Mouse (Mus musculus): ENCODE measurements at regions not wholly inside any gene's neighbourhood (a gene's known extent, or its start where the extent isn't known, plus 50 kb on each side); places are given as distances from the start of the nearest gene placed in this dataset.

- DNase-seq (ENCODE audit: extremely low spot score in 1 of 2, low spot score in 1 of 2) = peak; percentile 40
These were observed 123.9 kb downstream of the Tmem161b start for GRCm38 (mm10) chr13:84345791-84346511.

GRCm38 (mm10) chr13:84346569-84346968, 124.5 kb downstream of the Tmem161b start:
- DNase-seq (ENCODE audit: extremely low spot score in 1 of 2, low spot score in 1 of 2) = no peak

- peak; percentile 48 to 53 for DNase-seq (ENCODE audit: extremely low spot score in 1 of 2, low spot score in 1 of 2)
These were observed 125.3 kb downstream of the Tmem161b start for GRCm38 (mm10) chr13:84347181-84347913.

- peak; percentile 92 to 98 for DNase-seq (ENCODE audit: extremely low spot score in 1 of 2, low spot score in 1 of 2)
These were observed 126.0 kb downstream of the Tmem161b start for GRCm38 (mm10) chr13:84347914-84348700.

GRCm38 (mm10) chr13:84348701-84348975, 126.5 kb downstream of the Tmem161b start:
- DNase-seq (ENCODE audit: extremely low spot score in 1 of 2, low spot score in 1 of 2) = peak in 1 of 2 experiments; percentile 20

GRCm38 (mm10) chr13:84349001-84349720, 127.1 kb downstream of the Tmem161b start:
- DNase-seq (ENCODE audit: extremely low spot score in 1 of 2, low spot score in 1 of 2) = peak; percentile 42 to 52

- DNase-seq (ENCODE audit: extremely low spot score in 1 of 2, low spot score in 1 of 2) = no peak
These were observed 127.6 kb downstream of the Tmem161b start for GRCm38 (mm10) chr13:84349721-84350040.

GRCm38 (mm10) chr13:84350791-84351190, 128.7 kb downstream of the Tmem161b start:
- no peak for DNase-seq (ENCODE audit: extremely low spot score in 1 of 2, low spot score in 1 of 2)

GRCm38 (mm10) chr13:84356455-84356854, 134.4 kb downstream of the Tmem161b start:
- no peak for DNase-seq (ENCODE audit: extremely low spot score in 1 of 2, low spot score in 1 of 2)

GRCm38 (mm10) chr13:84360536-84360935, 138.4 kb downstream of the Tmem161b start:
- DNase-seq (ENCODE audit: extremely low spot score in 1 of 2, low spot score in 1 of 2) = no peak

GRCm38 (mm10) chr13:84364069-84364468, 142.0 kb downstream of the Tmem161b start:
- no peak for DNase-seq (ENCODE audit: extremely low spot score in 1 of 2, low spot score in 1 of 2)

- no peak for DNase-seq (ENCODE audit: extremely low spot score in 1 of 2, low spot score in 1 of 2)
These were observed 143.4 kb downstream of the Tmem161b start for GRCm38 (mm10) chr13:84365503-84365902.

GRCm38 (mm10) chr13:84366017-84366416, 143.9 kb downstream of the Tmem161b start:
- DNase-seq (ENCODE audit: extremely low spot score in 1 of 2, low spot score in 1 of 2) = no peak

GRCm38 (mm10) chr13:84366839-84367238, 144.7 kb downstream of the Tmem161b start:
- DNase-seq (ENCODE audit: extremely low spot score in 1 of 2, low spot score in 1 of 2) = no peak

- DNase-seq (ENCODE audit: extremely low spot score in 1 of 2, low spot score in 1 of 2) = no peak
These were observed 146.1 kb downstream of the Tmem161b start for GRCm38 (mm10) chr13:84368225-84368624.

- no peak for DNase-seq (ENCODE audit: extremely low spot score in 1 of 2, low spot score in 1 of 2)
These were observed 152.7 kb downstream of the Tmem161b start for GRCm38 (mm10) chr13:84374711-84375257.

- DNase-seq (ENCODE audit: extremely low spot score in 1 of 2, low spot score in 1 of 2) = no peak
These were observed 153.8 kb downstream of the Tmem161b start for GRCm38 (mm10) chr13:84375941-84376340.

- DNase-seq (ENCODE audit: extremely low spot score in 1 of 2, low spot score in 1 of 2) = no peak
These were observed 156.6 kb downstream of the Tmem161b start for GRCm38 (mm10) chr13:84378553-84379332.

GRCm38 (mm10) chr13:84391554-84391953, 169.5 kb downstream of the Tmem161b start:
- no peak for DNase-seq (ENCODE audit: extremely low spot score in 1 of 2, low spot score in 1 of 2)

Data from layer of hippocampus, postnatal 25 days (tissue).